Mouse (Mus musculus): Measurements from ENCODE around the gene Tubgcp2.

DNA sequence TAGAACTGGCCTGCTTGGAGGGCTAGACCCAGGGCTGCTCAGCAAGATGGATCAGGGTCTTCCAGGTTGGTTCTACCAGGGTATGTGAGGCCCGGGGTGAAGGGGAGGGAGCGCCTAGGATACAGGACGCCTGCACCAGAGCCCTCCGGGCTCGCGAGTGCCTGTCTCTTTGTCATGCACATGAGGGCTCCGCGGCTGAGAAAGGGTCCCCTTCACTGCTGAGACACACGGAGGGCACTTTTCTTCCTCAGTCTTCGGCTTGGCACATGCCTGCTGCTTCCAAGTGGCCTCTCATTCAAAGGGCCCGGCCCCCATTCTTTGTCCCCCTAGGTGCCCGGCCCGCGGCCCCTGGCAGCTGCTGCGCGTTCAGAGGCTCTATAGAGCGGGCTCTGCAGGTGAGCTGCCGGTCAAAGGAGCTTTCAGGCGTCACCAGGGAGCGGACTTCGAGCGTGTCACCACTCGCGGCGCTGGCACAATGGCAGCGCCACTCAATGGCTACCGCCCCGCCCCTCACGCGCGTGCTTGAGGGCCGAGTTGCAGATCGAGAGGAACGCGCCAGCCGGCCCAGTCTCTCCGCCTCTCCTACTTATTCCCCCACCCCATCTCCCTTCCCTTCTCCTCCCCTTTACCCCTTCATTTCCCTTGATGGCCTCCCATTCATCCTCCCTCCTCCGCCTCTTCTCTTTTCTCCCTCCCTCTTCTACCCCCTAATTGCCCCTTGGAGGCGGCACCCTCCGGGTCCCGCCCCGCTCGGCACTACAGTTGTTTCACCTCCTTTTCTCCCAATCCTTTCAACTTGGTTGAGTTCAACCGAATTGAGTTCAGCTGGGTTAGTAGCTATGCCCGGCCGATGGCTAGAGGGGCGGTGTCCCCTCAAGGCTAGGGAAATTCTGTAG lies 24.7 kb upstream of the Tubgcp2 start:
- no peak for TF ChIP-seq POLR2A (IDR thresholded peaks at IDR 0.05; ENCODE audit: borderline replicate concordance, extremely low read depth, insufficient read depth, insufficient read length, poor library complexity, severe bottlenecking)
- no peak for TF ChIP-seq CTCF (IDR thresholded peaks at IDR 0.05; ENCODE audit: borderline replicate concordance, extremely low read depth, insufficient read depth, insufficient read length)
